Mouse (Mus musculus): ENCODE data around the gene 5031439G07Rik.

GRCm38 (mm10) chr15:85027740-85028139 is 39.4 kb upstream of the 5031439G07Rik start:
- no peak for TF ChIP-seq CTCF (IDR thresholded peaks at IDR 0.05; ENCODE audit: insufficient read depth, low read length)
- no peak for TF ChIP-seq POLR2A (IDR thresholded peaks at IDR 0.05; ENCODE audit: borderline replicate concordance, extremely low read depth, low read depth, low read length)

Measured in lung, adult 2 months (tissue).